Mouse (Mus musculus) embryonic fibroblast, embryonic 13.5 days (primary cell): ENCODE results near the gene Nav2.

ENCODE experiments used
- CTCF ChIP-seq: IDR thresholded peaks from 2 replicates; pipeline ENCODE4 v1.5.1; 2011; ENCODE audit warnings: mild to moderate bottlenecking, control low read depth, low read length, moderate library complexity, borderline replicate concordance; ENCODE audit not compliant: insufficient read depth
- POLR2A ChIP-seq: IDR thresholded peaks from 2 replicates; pipeline ENCODE4 v1.6.1; 2011; ENCODE audit warnings: low read depth, mild to moderate bottlenecking, control low read depth, low read length, moderate library complexity

DNA sequence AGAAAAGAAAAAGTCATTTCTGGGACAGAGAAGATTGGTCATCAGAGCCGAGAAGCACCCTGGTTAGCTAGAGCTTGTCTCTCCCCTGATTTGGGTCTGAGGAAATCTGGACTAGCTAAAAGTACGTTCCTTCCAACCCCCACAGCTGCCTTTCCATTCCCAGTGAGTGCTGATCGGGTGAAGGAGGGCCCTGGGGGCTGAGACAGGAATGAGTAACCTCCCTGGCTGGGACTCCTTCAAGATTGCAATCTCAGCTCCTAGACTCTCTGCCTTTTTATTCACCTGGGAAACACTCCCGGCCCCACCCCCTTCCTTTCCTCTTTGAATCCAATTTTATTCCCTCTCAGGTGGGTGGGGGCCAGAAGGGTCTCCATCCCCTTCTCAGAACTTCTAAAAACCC, 612.8 kb downstream of the Nav2 start:
- TF ChIP-seq CTCF (no peak), POLR2A (no peak)
